Mouse (Mus musculus): ENCODE data around the gene Tnfsf18. TPM values are rescaled to one million over a fixed set of nuclear protein-coding genes. Genes with fewer than 3 reads are reported as not detected.

Tnfsf18 gene
- total and polyA plus RNA-seq, 3 experiments, result not detected

Other genes with a start within 250 kb of the Tnfsf18 start
- gene Prdx6, start 243.4 kb upstream of the Tnfsf18 start, total RNA-seq (2021), result 100 to 1,000 TPM; 283 to 597 TPM
- 103 and 130 TPM in 2 replicates for gene Prdx6, start 243.4 kb upstream of the Tnfsf18 start, polyA plus RNA-seq (2012; rRNA removed)
- gene Tnfsf4, start 99.2 kb upstream of the Tnfsf18 start, total RNA-seq (2021), result not detected
- gene Tnfsf4, start 99.2 kb upstream of the Tnfsf18 start, polyA plus RNA-seq (2012; rRNA removed), result not detected in 2 replicates

All from adrenal gland, adult 2 months (tissue).